Mouse (Mus musculus) layer of hippocampus, adult 8-10 months (tissue): ENCODE data around the gene Trp53i13. TPM values are rescaled to one million over a fixed set of nuclear protein-coding genes. Genes with fewer than 3 reads are reported as not detected.
"Not testable (repeated sequence)": the region's sequence is repeated elsewhere in the genome, so short reads cannot be mapped to it uniquely, and the experiment has no call there.

ENCODE experiments used
- DNase-seq, 2 experiments: peaks; one replicate each; pipeline ENCODE4 v3.0.0; 2022; ENCODE audit warnings: low spot score in 2 of 2
- total RNA-seq, 4 experiments: library from RNA; stranded (reverse); gene quantifications; 2 replicates each; pipeline ENCODE4 v1.2.4; 2022

Trp53i13 gene
- total RNA-seq = 1 to 10 TPM; 4.9 to 9.1 (median 8.8) TPM

DNA sequence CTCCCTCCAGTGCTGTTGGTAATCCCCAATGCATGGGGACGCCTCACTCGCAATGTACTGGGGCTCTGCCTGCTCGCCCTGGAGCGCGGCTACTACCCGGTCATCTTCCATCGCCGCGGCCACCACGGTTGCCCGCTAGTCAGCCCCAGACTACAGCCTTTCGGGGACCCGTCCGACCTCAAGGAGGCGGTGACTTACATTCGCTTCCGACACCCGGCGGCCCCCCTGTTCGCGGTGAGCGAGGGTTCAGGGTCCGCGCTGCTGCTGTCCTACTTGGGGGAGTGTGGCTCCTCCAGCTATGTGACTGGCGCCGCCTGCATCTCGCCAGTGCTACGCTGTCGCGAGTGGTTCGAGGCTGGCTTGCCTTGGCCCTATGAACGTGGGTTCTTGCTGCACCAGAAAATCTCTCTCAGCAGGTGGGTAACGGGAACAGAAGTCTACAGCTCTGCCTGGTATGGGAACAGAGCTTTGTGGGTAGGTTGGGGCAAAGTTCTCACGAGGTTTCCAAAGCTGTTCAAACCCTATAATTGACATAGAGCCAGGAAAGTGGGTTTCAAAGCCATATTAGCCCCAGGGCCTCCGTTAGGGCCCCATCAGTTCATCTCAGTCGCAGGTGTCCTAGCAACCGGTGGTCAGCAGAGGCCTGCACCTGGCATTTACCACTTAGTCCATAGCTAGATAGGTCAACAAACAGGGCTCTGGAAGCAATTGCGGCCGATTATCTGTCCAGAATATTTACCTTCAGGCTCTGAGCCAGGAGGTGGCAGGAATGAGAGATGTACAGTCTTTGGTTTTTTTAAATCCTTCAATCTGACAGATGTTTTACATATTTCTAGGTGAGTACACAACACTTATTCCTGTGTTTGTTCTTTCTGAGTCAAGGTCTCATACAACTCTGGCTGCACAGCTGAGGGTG lies at the start of gene Trp53i13:
Gene Trp53i13 (minus strand): TSS at position 344 of the 916 bp plus-strand sequence.
- no peak for DNase-seq

DNA sequence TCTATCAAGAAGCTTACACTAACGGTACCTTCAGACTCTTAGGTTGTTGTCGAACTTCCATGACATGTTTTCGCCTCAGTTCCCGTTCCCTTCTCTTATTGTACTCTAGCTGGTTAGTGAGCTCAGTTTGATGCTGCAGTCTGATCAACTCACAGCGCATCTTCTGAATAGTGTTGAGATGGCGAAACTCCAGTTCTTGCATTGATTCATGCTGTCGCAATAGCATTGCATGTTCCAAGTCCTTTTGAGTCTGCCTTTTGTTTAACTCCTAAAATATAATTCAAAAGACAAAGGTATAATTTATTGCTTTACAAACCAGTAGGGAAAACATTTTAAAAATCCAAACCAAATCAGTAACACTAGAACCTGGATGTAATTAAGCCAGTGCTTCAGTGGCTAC lies 29.5 kb upstream of the Trp53i13 start:
- DNase-seq = no peak

DNA sequence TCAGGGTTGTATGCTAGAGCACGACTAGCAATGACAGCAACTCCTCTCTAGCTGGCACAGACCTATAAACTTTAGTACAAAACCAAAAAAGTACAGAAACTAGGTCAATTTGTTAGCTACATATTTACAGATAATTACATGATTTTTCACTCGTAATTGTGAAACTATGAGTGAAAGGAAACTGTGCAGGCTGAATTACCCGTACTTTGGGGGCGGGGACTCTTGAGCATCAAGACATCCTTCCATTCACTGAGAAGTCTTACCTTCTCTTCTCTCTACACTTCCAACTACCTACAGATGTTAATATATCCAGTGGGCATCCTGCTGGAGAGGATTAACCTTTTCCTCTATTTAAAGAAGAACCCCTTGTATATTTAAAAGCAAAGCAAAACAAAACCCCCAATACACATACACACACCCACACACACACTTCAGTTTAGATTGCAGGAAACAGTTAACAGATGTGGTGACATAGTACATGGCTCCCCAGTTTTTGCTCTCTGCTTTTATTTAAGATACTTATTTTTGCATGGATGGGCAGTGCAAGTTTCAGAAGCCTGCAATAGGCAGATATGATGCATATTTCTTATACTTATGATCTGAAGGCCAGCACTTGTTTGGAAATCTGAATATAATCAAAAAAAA lies 16.5 kb upstream of the Trp53i13 start:
- DNase-seq = no peak

DNA sequence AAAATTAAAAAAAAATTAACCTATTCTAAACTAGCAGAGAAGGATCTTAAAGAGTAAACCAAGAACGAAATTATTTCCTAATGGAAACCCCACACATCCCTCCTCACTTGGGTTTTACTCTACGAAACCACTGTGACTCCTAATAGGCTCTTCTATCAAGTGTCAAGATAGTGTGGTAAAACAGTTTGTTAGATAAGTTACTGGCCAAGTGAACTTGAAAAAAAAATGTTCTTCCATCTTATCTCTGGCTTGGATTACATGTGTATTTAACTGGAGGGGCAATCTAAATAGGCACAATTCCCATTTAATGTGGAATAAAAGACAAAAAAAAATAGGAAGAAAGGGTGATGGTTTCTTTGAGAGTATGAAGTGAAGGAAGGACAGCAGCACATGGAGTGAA lies 15.1 kb upstream of the Trp53i13 start:
- DNase-seq = no peak

DNA sequence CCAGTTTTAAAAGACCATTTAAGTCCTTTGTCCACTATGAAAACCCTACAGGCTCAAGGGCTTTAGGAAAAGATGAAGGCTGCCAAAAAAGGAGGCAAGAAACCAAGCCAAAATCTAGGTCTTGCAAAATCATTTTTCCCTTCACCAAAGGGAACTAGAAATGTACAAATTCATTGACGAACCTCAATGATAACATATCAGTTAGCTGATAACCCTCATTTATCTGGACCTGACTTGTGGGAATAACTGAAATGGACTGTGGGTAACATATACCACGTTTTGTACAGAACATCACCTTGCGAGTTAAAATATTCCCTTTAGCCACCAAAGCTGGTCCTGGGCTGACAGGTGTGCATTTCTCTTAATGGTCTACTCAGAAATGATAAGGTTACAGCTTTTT lies 13.9 kb upstream of the Trp53i13 start:
- DNase-seq = no peak

DNA sequence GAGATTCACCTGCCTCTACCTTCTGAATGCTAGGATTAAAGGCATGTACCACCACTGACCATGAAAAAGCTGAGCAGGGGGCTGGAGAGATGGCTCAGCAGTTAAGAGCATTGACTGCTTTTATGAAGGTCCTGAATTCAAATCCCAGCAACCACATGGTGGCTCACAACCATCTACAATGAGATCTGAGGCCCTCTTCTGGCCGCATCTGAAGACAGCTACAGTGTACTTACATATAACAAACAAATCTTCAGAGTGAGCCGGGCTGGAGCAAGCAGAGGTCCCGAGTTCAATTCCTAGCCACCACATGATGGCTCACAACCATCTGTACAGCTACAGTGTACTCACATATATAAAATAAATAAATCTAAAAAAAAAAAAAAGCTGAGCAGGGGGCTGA lies 12.6 kb upstream of the Trp53i13 start:
- not testable (repeated sequence) for DNase-seq

DNA sequence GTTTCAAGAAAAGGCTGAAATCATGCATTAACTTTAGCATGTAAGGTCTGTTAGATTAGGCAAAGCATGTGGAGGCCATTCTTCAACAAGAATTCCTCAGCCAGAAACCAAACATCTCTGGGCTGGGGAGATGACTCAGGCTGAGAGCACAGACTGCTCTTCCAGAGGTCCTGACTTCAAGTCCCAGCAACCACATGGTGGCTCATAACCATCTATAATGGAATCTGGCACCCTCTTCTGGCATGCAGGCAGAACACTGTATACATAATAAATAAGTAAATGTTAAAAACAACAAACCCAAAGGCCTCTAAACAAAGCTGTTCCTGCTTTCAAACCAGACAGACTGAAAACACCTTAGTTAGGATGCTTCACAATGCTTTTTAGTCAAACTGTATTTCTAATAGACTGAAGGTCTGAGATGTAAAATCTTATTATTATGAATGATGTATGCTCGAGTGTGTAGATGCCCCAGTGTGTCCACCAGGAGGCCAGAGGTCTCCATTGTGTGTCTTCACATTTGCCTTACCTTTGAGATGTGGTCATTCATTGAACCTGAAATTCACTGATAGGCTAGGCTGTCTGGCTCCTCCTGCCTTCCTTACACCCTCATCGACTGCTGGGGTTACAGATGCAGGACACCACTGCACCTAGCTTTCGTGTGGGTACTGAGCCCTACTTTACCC lies 10.2 kb upstream of the Trp53i13 start:
- no peak for DNase-seq

DNA sequence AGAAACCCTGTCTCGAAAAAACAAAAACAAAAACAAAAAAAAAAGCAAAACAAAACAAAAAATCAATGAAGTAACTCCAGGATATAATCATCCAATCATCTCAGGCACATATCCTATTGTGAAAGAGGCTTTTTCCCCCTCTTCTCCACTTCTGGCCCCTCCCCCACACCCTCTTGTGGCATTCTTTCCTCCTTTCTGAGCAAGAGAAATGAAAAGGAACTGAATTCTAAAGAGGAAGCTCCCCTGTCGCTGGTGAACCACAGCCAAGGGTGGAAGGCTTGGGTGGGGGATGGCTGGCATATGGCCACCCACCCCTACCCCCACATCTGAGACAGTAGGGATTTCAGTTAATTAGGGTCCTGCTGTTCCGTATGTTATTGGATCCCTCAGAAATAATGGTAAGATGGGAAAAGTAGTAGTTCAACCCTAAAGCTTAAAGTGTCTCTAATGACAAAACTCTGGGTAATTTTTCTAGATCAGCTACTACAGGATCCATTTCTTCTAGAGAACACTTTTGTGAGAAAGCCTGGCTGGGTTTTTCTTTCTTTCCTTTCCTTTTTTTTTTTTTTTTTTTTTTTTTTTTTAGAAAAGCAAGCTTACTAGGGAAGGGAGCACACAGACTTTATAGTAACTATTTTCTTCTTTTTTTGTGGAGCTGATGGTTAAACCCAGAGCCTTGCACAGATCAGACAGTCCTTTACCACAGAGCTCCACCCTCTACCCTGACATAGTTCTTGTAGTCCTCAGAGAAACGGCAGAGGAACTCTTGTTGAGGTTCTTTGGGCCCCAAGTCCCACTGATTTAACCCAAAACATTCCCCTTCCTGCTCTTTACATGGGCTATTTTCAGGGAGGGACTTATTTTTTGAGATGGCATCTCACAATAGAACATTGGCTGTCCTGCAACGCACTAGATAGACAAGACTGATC lies 5.1 kb upstream of the Trp53i13 start:
- DNase-seq = no peak

DNA sequence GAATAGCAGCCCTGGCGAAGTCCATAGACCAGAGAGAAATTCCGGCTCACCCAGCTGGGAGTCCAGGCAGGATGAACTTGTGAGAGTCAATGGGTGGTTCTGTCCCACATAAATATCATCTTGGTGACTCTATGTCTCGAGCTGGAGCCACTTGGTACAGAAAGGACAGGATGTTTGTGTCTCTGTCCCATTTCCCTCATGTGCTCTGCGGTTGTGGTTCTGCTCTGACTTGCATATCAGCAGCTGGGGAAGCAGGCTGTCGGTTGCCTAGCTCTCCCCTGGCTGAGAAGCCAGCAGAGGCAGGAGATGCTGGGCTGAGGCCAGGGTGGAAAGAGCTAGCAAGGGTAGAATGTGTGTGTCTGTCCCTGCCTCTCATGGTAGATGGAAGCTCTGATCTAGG lies 3.3 kb upstream of the Trp53i13 start, which contains the start of gene Gm10392:
Gene Gm10392 (minus strand): TSS at position 156 of the 400 bp plus-strand sequence.
- DNase-seq = no peak

DNA sequence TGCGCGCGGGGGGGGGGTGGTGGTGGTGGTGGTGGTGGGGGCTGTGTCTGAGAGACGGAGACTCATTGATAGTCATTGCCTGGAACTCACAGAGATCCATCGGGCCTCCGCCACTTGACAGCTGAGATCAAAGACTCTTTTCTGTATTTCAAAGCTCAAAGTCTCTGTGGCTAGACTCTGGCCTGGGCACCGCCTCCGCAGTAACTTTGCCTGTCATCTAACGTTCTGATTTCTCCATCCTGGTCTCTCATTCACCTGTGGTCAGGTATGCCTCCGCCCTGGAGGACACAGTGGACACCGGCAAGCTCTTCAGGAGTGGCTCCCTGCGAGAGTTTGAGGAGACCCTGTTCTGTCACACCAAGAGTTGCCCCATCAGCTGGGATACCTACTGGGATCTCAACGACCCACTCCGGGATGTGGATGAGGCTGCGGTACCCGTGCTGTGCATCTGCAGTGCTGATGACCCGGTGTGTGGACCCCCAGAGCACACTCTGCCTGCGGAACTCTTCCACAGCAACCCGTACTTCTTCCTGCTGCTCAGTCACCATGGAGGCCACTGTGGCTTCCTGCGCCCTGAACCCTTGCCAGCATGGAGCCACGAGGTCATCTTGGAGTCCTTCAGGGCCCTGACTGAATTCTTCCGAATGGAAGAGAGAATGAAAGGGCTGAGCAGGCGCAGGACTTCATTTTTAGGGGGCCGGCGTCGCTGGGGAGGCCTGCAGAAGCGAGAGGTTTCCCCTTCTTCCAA lies 2.4 kb upstream of the Trp53i13 start:
- no peak for DNase-seq

DNA sequence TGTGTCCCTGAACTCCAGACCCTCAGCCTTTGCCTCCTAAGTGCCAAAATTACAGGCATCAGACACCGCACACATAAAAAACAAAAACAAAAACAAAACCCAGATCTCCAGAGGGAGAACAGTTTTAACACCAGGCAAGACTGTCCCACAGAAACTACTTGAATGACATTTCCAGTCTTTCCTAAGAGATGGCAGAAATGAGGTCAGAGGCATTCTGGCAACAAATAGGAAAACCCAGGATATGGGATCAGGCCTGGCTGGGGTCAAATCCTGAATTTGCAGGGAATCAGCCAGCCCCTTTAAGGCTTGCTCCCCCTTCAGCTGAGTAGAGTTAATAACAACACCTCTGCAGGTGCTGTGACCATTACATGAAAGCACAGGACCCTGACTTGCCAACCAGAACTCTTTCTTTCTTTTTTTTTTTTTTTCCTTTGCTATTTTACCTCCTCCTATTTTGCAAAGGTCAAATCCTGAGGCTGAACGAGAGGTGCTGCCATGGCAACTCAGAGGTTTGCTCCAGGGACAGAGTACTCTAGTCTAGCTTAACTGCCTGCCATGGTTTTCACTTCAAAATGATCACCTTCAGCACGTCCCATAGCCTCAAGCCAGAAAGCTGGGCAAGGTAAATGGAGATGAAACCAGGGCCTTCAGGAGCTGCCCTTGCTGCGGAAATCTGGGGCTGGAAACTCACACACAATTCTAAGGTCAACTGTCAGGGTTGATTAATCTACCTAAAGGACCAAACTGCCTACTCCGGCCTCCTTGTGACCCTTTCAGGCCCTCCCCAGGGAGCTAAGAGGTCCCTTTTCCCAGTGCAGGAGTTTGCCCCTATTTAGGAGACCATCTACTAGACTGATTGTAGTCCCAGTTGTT lies 1.0 kb upstream of the Trp53i13 start:
- DNase-seq = no peak

DNA sequence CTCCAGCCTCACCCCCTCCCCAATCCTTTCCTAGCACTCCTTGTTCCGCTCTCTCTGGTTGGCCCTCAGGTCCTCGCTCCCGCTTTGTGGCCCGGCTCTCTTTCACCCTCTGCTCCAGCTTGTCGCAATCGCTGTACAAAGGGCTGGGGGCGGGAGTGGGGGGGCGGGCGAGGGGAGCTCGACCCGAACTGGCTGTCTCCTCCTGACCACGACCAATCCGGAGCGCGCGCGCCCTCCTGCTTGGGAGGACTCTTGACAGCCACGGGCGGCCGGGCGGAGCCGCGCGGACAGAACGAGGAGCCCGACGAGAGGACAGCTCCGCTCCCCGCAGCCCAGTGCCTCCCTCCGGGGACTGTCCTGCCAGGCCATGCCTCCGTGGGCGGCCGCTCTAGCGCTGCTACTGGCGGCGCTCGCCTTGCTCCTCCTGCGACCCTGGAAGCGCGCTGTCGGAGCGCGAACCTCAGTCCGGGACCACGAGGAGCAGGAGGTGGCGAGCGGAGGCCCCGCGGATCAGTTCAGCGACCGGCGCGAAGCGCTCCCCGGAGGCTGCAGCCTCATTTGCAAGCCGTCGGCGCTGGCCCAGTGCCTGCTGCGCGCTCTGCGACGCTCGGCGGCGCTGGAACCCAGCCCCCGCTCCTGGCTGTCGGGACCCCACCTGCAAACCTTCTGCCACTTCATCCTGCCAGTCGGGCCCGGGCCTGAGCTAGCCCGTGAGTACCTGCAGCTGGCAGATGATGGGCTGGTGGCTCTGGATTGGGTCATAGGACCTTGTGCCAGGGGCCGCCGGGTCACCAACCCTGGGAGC lies 746 bp downstream of the Trp53i13 start, which contains the start of gene Abhd15:
Gene Abhd15 (plus strand): TSS at position 290 of the 805 bp plus-strand sequence.
- DNase-seq = no peak

DNA sequence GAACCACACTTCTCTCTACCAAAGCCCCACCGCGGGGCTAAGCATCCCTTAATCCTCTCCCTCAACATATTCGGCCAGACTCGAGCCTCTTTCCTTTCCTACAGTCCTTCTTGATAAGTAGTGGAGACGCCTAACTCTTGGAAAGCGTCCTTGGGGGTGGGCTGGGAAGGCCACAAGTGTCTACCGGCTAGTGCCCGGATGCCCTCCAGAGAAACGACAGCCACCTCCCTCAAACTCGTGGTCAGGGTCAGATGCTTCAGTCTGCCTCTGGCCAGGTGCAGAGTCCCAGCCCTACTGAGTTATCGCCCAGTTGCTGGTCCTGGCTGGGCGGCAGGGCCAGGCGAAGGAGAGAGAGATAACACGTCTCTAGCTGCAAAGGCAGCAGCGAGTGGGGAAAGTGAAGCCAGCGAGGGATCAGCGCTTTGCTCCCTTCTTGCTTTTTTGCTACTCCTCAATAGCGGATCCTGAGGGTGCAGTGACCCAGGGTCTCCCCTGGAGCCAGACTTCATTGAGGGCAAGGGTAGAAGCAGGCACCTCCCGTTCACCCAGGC lies 1.4 kb downstream of the Trp53i13 start:
- DNase-seq = no peak

DNA sequence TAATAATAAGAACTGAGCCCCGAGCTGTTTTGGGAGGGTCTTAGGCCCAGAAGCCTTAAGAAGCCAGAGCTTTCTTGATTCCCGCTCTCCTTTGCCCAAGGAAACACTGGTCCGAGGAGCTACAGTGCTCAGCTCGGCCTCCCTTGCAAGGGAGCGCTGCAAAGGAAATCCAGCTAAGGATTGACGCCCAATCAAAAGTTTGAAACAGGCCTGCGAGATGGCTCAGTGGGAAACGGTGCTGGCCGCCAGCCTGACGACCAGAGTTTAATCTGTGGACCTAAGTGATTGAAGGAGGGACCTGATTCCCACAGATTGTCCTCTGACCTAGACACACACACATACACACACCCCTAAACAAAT lies 2.0 kb downstream of the Trp53i13 start:
- no peak for DNase-seq

DNA sequence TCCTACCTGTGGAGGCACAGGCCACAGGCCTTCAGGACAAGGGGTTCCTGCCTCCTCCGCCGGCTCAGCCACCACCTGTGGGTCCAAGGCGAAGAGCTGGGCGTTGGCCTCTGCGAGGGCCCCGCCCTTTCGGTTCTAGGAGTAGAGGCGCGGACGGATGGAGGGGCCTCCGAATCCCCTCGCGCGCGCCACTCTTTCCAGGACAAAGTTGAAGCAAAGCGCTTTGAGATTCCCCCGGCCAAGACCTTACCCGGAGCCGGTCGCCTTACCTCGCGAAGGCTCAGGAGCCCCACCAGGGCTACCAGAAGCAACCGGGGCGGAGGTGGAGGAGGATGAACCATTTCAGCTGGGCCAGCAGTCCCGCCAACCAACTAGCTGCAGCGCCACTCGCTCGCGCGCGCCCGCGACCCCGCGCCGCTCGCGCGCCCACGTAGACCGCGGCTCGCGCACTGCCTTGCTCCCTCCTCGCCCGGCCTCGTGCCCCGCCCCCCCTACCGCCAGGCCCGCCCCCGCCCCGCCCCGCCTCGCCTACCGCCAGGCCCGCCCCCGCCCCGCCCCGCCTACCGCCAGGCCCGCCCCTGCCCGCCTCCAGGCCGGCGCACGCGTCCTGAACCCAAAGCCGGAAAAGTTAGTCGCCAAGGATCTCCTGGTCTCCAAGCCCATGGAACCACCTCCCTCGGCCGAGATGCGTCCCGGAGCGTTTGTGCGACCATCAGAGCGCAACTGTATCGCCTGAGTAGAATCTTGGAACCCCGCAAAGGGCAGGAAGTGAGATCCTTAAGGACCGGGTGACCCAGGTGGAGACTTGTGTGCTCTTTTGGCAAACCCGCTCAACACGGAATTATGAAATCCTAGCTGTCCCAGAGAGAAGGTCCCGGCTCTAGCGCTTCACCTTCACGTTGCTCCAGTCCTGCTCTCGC lies 2.6 kb downstream of the Trp53i13 start:
- DNase-seq = no peak

DNA sequence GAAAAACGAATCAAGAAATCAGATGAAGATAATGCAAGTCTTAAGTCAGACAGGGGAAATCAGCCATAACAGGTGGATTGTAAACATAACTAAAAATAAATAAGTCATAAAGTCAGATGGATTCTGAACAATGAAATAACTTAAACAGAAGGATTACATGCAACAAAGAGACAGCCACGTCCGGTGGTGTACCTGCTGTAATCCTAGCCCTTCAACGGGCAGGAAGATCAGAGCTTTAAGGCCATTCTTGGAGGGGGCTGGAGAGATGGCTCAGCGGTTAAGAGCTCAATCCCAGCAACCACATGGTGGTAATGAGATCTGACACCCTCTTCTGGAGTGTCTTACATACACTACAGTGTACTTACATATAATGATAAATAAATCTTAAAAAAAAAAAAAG lies 4.4 kb downstream of the Trp53i13 start:
- DNase-seq = no peak
